Mouse (Mus musculus) heart, adult 9 months (tissue): ENCODE results near the gene Gm42957.
"Not testable (repeated sequence)": the region's sequence is repeated elsewhere in the genome, so short reads cannot be mapped to it uniquely, and the experiment has no call there.

ENCODE experiments used
- DNase-seq, 2 experiments: peaks; one replicate each; pipeline ENCODE4 v3.0.0; 2022; ENCODE audit warnings: low spot score in 2 of 2

Gene Gm42957

GRCm38 (mm10) chr3:96623201-96623600 is 12.1 kb upstream of the Gm42957 start:
- no peak for DNase-seq

- peak; percentile 96 to 97 for DNase-seq
These were observed 5.3 kb upstream of the Gm42957 start, which contains the start of gene Rbm8a for GRCm38 (mm10) chr3:96629729-96630600. Gene Rbm8a (plus strand): TSS chr3:96629933.

GRCm38 (mm10) chr3:96632058-96632457 is 3.2 kb upstream of the Gm42957 start:
- no peak for DNase-seq

GRCm38 (mm10) chr3:96634015-96634414 is 1.3 kb upstream of the Gm42957 start:
- DNase-seq: no peak

- DNase-seq: no peak
These were observed 632 bp downstream of the Gm42957 start for GRCm38 (mm10) chr3:96635906-96636305.

GRCm38 (mm10) chr3:96636448-96636847 is 1.2 kb downstream of the Gm42957 start:
- no peak for DNase-seq

GRCm38 (mm10) chr3:96639219-96639618 is 3.9 kb downstream of the Gm42957 start:
- DNase-seq: peak in 1 of 2 experiments; percentile 66

- DNase-seq: peak in 1 of 2 experiments; percentile 35
These were observed 9.9 kb downstream of the Gm42957 start, which contains the start of gene Itga10 for GRCm38 (mm10) chr3:96645018-96645649. Gene Itga10 (plus strand): TSS chr3:96645584.

GRCm38 (mm10) chr3:96647365-96647764 is 12.1 kb downstream of the Gm42957 start:
- no peak for DNase-seq

GRCm38 (mm10) chr3:96660901-96661300 is 25.6 kb downstream of the Gm42957 start:
- DNase-seq: no peak

GRCm38 (mm10) chr3:96662731-96663316 is 27.6 kb downstream of the Gm42957 start:
- no peak for DNase-seq

GRCm38 (mm10) chr3:96663432-96664239 is 28.4 kb downstream of the Gm42957 start:
- peak; percentile 49 to 81 for DNase-seq

GRCm38 (mm10) chr3:96665732-96666363 is 30.6 kb downstream of the Gm42957 start:
- not testable (repeated sequence) for DNase-seq

GRCm38 (mm10) chr3:96666916-96667315 is 31.6 kb downstream of the Gm42957 start:
- DNase-seq: no peak

GRCm38 (mm10) chr3:96667316-96667715 is 32.0 kb downstream of the Gm42957 start:
- DNase-seq: no peak

- no peak for DNase-seq
These were observed 33.3 kb downstream of the Gm42957 start for GRCm38 (mm10) chr3:96668424-96669067.

- peak; percentile 80 for DNase-seq
These were observed 34.6 kb downstream of the Gm42957 start, which contains the start of gene Ankrd35 for GRCm38 (mm10) chr3:96669727-96670468. Gene Ankrd35 (plus strand): TSS chr3:96670131.

- no peak for DNase-seq
These were observed 36.2 kb downstream of the Gm42957 start for GRCm38 (mm10) chr3:96671519-96671918.

- no peak for DNase-seq
These were observed 38.2 kb downstream of the Gm42957 start for GRCm38 (mm10) chr3:96673514-96673913.

GRCm38 (mm10) chr3:96674442-96674841 is 39.2 kb downstream of the Gm42957 start:
- no peak for DNase-seq
